Mouse (Mus musculus) heart, adult 2 months (tissue): ENCODE results near the gene Atp11b. TPM values are rescaled to one million over a fixed set of nuclear protein-coding genes. Genes with fewer than 3 reads are reported as not detected.

ENCODE experiments used
- DNase-seq, 2 experiments: peaks; one replicate each; pipeline ENCODE4 v3.0.0; 2021
- H3K27ac ChIP-seq: fragments of 200-600 bp; 2 replicates; pipeline ENCODE4 v1.8.1; 2022
- H3K27me3 ChIP-seq: fragments of 200-500 bp; 2 replicates; pipeline ENCODE4 v1.6.1; 2012; ENCODE audit warnings: mild to moderate bottlenecking, low read length, inconsistent platforms, mixed read lengths; ENCODE audit not compliant: control insufficient read depth, insufficient read depth
- H3K36me3 ChIP-seq: fragments of 200-500 bp; 2 replicates; pipeline ENCODE4 v1.6.1; 2012; ENCODE audit warnings: low read length, inconsistent platforms; ENCODE audit not compliant: control insufficient read depth, insufficient read depth
- H3K4me1 ChIP-seq: fragments of 200-500 bp; 2 replicates; pipeline ENCODE4 v1.6.1; 2011; ENCODE audit warnings: low read length; ENCODE audit not compliant: control insufficient read depth, insufficient read depth
- H3K4me3 ChIP-seq: fragments of 200-600 bp; 2 replicates; pipeline ENCODE4 v1.8.1; 2022
- H3K79me2 ChIP-seq: fragments of 200-500 bp; replicated peaks from 2 replicates; pipeline ENCODE4 v1.6.1; 2012; ENCODE audit warnings: mild to moderate bottlenecking, inconsistent platforms, low read length, moderate library complexity, mixed read lengths; ENCODE audit not compliant: control insufficient read depth, insufficient read depth
- H3K9ac ChIP-seq: fragments of 200-500 bp; 2 replicates; pipeline ENCODE4 v1.6.1; 2012; ENCODE audit warnings: low read depth, mild to moderate bottlenecking, control low read depth, inconsistent platforms, low read length, mixed read lengths
- CTCF ChIP-seq: fragments of 200-600 bp; IDR thresholded peaks from 2 replicates; pipeline ENCODE4 v1.8.1; 2022; ENCODE audit warnings: antibody characterized with exemption, mild to moderate bottlenecking, moderate library complexity
- EP300 ChIP-seq: fragments of 200-500 bp; IDR thresholded peaks from 2 replicates; pipeline ENCODE4 v1.6.1; 2011; ENCODE audit warnings: low read depth, low read length, control low read depth; ENCODE audit not compliant: insufficient read depth
- POLR2A ChIP-seq: fragments of 200-500 bp; IDR thresholded peaks from 2 replicates; pipeline ENCODE4 v1.6.1; 2011; ENCODE audit warnings: mild to moderate bottlenecking, low read depth, low read length, control low read depth; ENCODE audit not compliant: insufficient read depth
- WGBS: fragments of 180-500 bp; shearing (Covaris S2); methylation state at CpG from one replicate; pipeline ENCODE4 v1.1.7; 2018; 5-methylcytosine and 5-hydroxymethylcytosine counted together
- intact Hi-C: fragments of 180-260 bp; cut with DNase I; formaldehyde crosslinking; loops from one replicate; pipeline ENCODE4 v1.15.1; 2025
- polyA plus RNA-seq: library from polyadenylated mRNA; depleted of rRNA; stranded (reverse); fragments of >200 nt; gene quantifications from 2 replicates; pipeline ENCODE4 v1.2.3, GENCODE M21; 2012
- total RNA-seq, 2 experiments: library from RNA; stranded (reverse); gene quantifications; 2 replicates each; pipeline ENCODE4 v1.2.3; 2021

Atp11b gene
- total and polyA plus RNA-seq, 3 experiments, result 10.2 to 23.5 (median 23.4) TPM

- Histone ChIP-seq H3K79me2 (no peaks in the 10 kb centered on the region), H3K4me3 (no peak overlapping the region), H3K27ac (no peak overlapping the region), H3K9ac (no peak overlapping the region), H3K36me3 (no peaks in the 10 kb centered on the region), H3K4me1 (no peaks in the 10 kb centered on the region), H3K27me3 (no peaks in the 10 kb centered on the region)
- intact Hi-C loops, result no loop called here
- no peak for DNase-seq
- no peak for TF ChIP-seq POLR2A
Measured at GRCm38 (mm10) chr3:35732778-35733147, 21.1 kb upstream of the Atp11b start.

GRCm38 (mm10) chr3:35734509-35734908 is 19.4 kb upstream of the Atp11b start:
- Histone ChIP-seq H3K27ac (no peak overlapping the region), H3K4me1 (no peaks in the 10 kb centered on the region), H3K27me3 (no peaks in the 10 kb centered on the region), H3K9ac (no peak overlapping the region), H3K79me2 (no peaks in the 10 kb centered on the region), H3K36me3 (no peaks in the 10 kb centered on the region), H3K4me3 (no peak overlapping the region)
- DNase-seq, result no peak
- 70% methylated on average over 4 of the region's 4 CpGs for WGBS
- no peak for TF ChIP-seq CTCF
- TF ChIP-seq EP300, result no peak
- TF ChIP-seq POLR2A, result no peak
- intact Hi-C loops, result no loop called here

GRCm38 (mm10) chr3:35738071-35738470 is 15.8 kb upstream of the Atp11b start:
- 82% methylated on average over 3 of the region's 3 CpGs for WGBS
- H3K9ac ChIP-seq, result no peak overlapping the region
- H3K27me3 ChIP-seq, result no peaks in the 10 kb centered on the region
- no peaks in the 10 kb centered on the region for H3K4me1 ChIP-seq
- no peak overlapping the region for H3K4me3 ChIP-seq
- H3K27ac ChIP-seq, result no peak overlapping the region
- no peak for TF ChIP-seq EP300
- TF ChIP-seq POLR2A, result no peak
- no peak for TF ChIP-seq CTCF
- no peaks in the 10 kb centered on the region for H3K79me2 ChIP-seq
- intact Hi-C loops, result no loop called here
- H3K36me3 ChIP-seq, result no peaks in the 10 kb centered on the region
- no peak for DNase-seq

GRCm38 (mm10) chr3:35745010-35745409 is 8.9 kb upstream of the Atp11b start:
- no peaks in the 10 kb centered on the region for H3K79me2 ChIP-seq
- DNase-seq, result no peak
- H3K36me3 ChIP-seq, result no peaks in the 10 kb centered on the region
- no peak overlapping the region for H3K9ac ChIP-seq
- no peak overlapping the region for H3K4me3 ChIP-seq
- no peaks in the 10 kb centered on the region for H3K27me3 ChIP-seq
- TF ChIP-seq CTCF, result no peak
- no peak for TF ChIP-seq EP300
- no peak for TF ChIP-seq POLR2A
- no peak overlapping the region for H3K27ac ChIP-seq
- WGBS, result 66% methylated on average over 4 of the region's 4 CpGs
- intact Hi-C loops, result no loop called here
- no peaks in the 10 kb centered on the region for H3K4me1 ChIP-seq

- Histone ChIP-seq H3K9ac (no peak overlapping the region), H3K79me2 (no peaks in the 10 kb centered on the region), H3K4me3 (no peak overlapping the region), H3K27ac (no peak overlapping the region), H3K27me3 (no peaks in the 10 kb centered on the region), H3K4me1 (no peaks in the 10 kb centered on the region), H3K36me3 (no peaks in the 10 kb centered on the region)
- intact Hi-C loops, result no loop called here
- no peak for TF ChIP-seq EP300
- no peak for TF ChIP-seq POLR2A
- TF ChIP-seq CTCF, result no peak
- no peak for DNase-seq
- WGBS, result 53% methylated on average over 9 of the region's 9 CpGs
Measured at GRCm38 (mm10) chr3:35746840-35747456, 7.0 kb upstream of the Atp11b start.

GRCm38 (mm10) chr3:35750286-35750685 is 3.6 kb upstream of the Atp11b start:
- intact Hi-C loops, result loop anchor here (5.0 kb wide), 1 partner anchor 317 kb away; the partner anchor contains the start of gene Acad9
- Histone ChIP-seq H3K4me1 (no peaks in the 10 kb centered on the region), H3K27ac (no peak overlapping the region), H3K79me2 (no peaks in the 10 kb centered on the region), H3K9ac (no peak overlapping the region), H3K4me3 (no peak overlapping the region), H3K27me3 (no peaks in the 10 kb centered on the region), H3K36me3 (no peaks in the 10 kb centered on the region)
- DNase-seq, result no peak
- WGBS, result 37% methylated on average over 5 of the region's 5 CpGs
- TF ChIP-seq EP300 (no peak), CTCF (peak; percentile 56), POLR2A (no peak)
